Mouse (Mus musculus) neural tube, embryonic 12.5 days (tissue): ENCODE measurements around the gene Adk. TPM values are rescaled to one million over a fixed set of nuclear protein-coding genes. Genes with fewer than 3 reads are reported as not detected.
A peak's percentile ranks its signal among the peaks of the same experiment; 100 is the strongest.

ENCODE experiments used
- ATAC-seq: fragments of 200-750 bp; cut with Nextera tagmentation; 2 replicates; pipeline ENCODE4 v1.8.0; 2017; ENCODE audit warnings: low read depth, mild to moderate bottlenecking, moderate TSS enrichment, moderate library complexity; ENCODE audit not compliant: low FRiP score
- H3K27ac ChIP-seq: fragments of 300-500 bp; sonication (generic); 2 replicates; pipeline ENCODE4 v1.5.1; 2016
- H3K27me3 ChIP-seq: fragments of 300-500 bp; sonication (generic); replicated peaks from 2 replicates; pipeline ENCODE4 v1.6.1; 2016; ENCODE audit warnings: mild to moderate bottlenecking
- H3K36me3 ChIP-seq: fragments of 300-500 bp; sonication (generic); 2 replicates; pipeline ENCODE4 v1.6.1; 2016; ENCODE audit warnings: mild to moderate bottlenecking
- H3K4me1 ChIP-seq: fragments of 300-500 bp; sonication (generic); 2 replicates; pipeline ENCODE4 v1.6.1; 2016
- H3K4me2 ChIP-seq: fragments of 300-500 bp; sonication (generic); replicated peaks from 2 replicates; pipeline ENCODE4 v1.6.1; 2016; ENCODE audit warnings: mild to moderate bottlenecking
- H3K4me3 ChIP-seq: fragments of 300-500 bp; sonication (generic); 2 replicates; pipeline ENCODE4 v1.5.1; 2016
- H3K9ac ChIP-seq: fragments of 300-500 bp; sonication (generic); 2 replicates; pipeline ENCODE4 v1.6.1; 2016; ENCODE audit warnings: mild to moderate bottlenecking
- H3K9me3 ChIP-seq: fragments of 300-500 bp; sonication (generic); 2 replicates; pipeline ENCODE4 v1.6.1; 2016; ENCODE audit warnings: mild to moderate bottlenecking
- WGBS: fragments of 180-500 bp; shearing (Covaris S2); methylation state at CpG from one replicate; pipeline ENCODE4 v1.1.7; 2016; 5-methylcytosine and 5-hydroxymethylcytosine counted together
- polyA plus RNA-seq: library from polyadenylated mRNA; unstranded; fragments of >200 nt; fragmentation: Nextera tagmentation; extraction: Ambion mirVana; gene quantifications from 2 replicates; pipeline ENCODE4 v1.2.1, GENCODE M21; 2016

Gene Adk
- polyA plus RNA-seq, 1 experiment from 2014 or later = 68.1 TPM

GRCm38 (mm10) chr14:21344896-21345295 lies 292.5 kb downstream of the Adk start:
- H3K27ac ChIP-seq = no peak overlapping the region
- H3K27me3 ChIP-seq = no peaks in the 10 kb centered on the region
- H3K4me1 ChIP-seq = no peaks in the 10 kb centered on the region
- no peak overlapping the region for H3K4me2 ChIP-seq
- H3K9me3 ChIP-seq = no peaks in the 10 kb centered on the region
- ATAC-seq = no peak
- no peaks in the 10 kb centered on the region for H3K36me3 ChIP-seq
- WGBS = 92% methylated on average over 6 of the region's 6 CpGs
- no peak overlapping the region for H3K4me3 ChIP-seq
- no peak overlapping the region for H3K9ac ChIP-seq

- no peak overlapping the region for H3K4me2 ChIP-seq
- no peaks in the 10 kb centered on the region for H3K9me3 ChIP-seq
- ATAC-seq = no peak
- no peaks in the 10 kb centered on the region for H3K36me3 ChIP-seq
- H3K4me3 ChIP-seq = no peak overlapping the region
- no peak overlapping the region for H3K27ac ChIP-seq
- H3K9ac ChIP-seq = no peak overlapping the region
- 69% methylated on average over 6 of the region's 6 CpGs for WGBS
- no peaks in the 10 kb centered on the region for H3K27me3 ChIP-seq
- no peaks in the 10 kb centered on the region for H3K4me1 ChIP-seq
These were observed 296.4 kb downstream of the Adk start for GRCm38 (mm10) chr14:21348611-21349260.

- 90% methylated on average over 2 of the region's 2 CpGs for WGBS
- Histone ChIP-seq H3K27ac (no peak overlapping the region), H3K4me3 (no peak overlapping the region), H3K36me3 (no peaks in the 10 kb centered on the region), H3K4me2 (no peak overlapping the region), H3K9ac (no peak overlapping the region), H3K27me3 (no peaks in the 10 kb centered on the region), H3K4me1 (no peaks in the 10 kb centered on the region), H3K9me3 (no peaks in the 10 kb centered on the region)
- no peak for ATAC-seq
These were observed 299.3 kb downstream of the Adk start for GRCm38 (mm10) chr14:21351646-21352045.

GRCm38 (mm10) chr14:21356286-21356685 lies 303.9 kb downstream of the Adk start:
- no peak for ATAC-seq
- no peak overlapping the region for H3K4me3 ChIP-seq
- no peaks in the 10 kb centered on the region for H3K4me1 ChIP-seq
- no peak overlapping the region for H3K27ac ChIP-seq
- no peak overlapping the region for H3K9ac ChIP-seq
- H3K36me3 ChIP-seq = no peaks in the 10 kb centered on the region
- H3K27me3 ChIP-seq = no peaks in the 10 kb centered on the region
- 74% methylated on average over 1 of the region's 1 CpGs for WGBS
- H3K4me2 ChIP-seq = no peak overlapping the region
- H3K9me3 ChIP-seq = no peaks in the 10 kb centered on the region

GRCm38 (mm10) chr14:21359207-21359895 lies 307.0 kb downstream of the Adk start:
- no peak overlapping the region for H3K4me3 ChIP-seq
- no peak for ATAC-seq
- WGBS = 70% methylated on average over 10 of the region's 10 CpGs

GRCm38 (mm10) chr14:21359896-21360525 lies 307.6 kb downstream of the Adk start:
- no peaks in the 10 kb centered on the region for H3K4me1 ChIP-seq
- no peak overlapping the region for H3K9ac ChIP-seq
- WGBS = 96% methylated on average over 8 of the region's 12 CpGs
- H3K27ac ChIP-seq = no peak overlapping the region
- H3K4me2 ChIP-seq = no peak overlapping the region
- H3K4me3 ChIP-seq = no peak overlapping the region
- no peaks in the 10 kb centered on the region for H3K9me3 ChIP-seq
- no peaks in the 10 kb centered on the region for H3K36me3 ChIP-seq
- no peak for ATAC-seq
- H3K27me3 ChIP-seq = no peaks in the 10 kb centered on the region

More at GRCm38 (mm10) chr14:21359207-21359895, 307.0 kb downstream of the Adk start:
- no peaks in the 10 kb centered on the region for H3K9me3 ChIP-seq
- no peak overlapping the region for H3K9ac ChIP-seq
- H3K4me1 ChIP-seq = no peaks in the 10 kb centered on the region
- no peaks in the 10 kb centered on the region for H3K36me3 ChIP-seq
- no peaks in the 10 kb centered on the region for H3K27me3 ChIP-seq
- no peak overlapping the region for H3K4me2 ChIP-seq
- no peak overlapping the region for H3K27ac ChIP-seq

GRCm38 (mm10) chr14:21367095-21367494 lies 314.7 kb downstream of the Adk start:
- Histone ChIP-seq H3K36me3 (no peaks in the 10 kb centered on the region), H3K4me2 (no peak overlapping the region), H3K4me3 (no peak overlapping the region), H3K27ac (no peak overlapping the region), H3K9ac (no peak overlapping the region), H3K27me3 (no peaks in the 10 kb centered on the region), H3K9me3 (0 out of 2 replicates have a peak, but pooled peaks cover 4% of the 10 kb centered on the region), H3K4me1 (peaks cover 8% of the 10 kb centered on the region; the same call in 1 of the 2 replicates)
- WGBS = 94% methylated on average over 2 of the region's 2 CpGs
- no peak for ATAC-seq

GRCm38 (mm10) chr14:21368622-21369021 lies 316.2 kb downstream of the Adk start:
- Histone ChIP-seq H3K27ac (peak overlapping the region; percentile 26; the same call in 1 of the 2 replicates), H3K27me3 (no peaks in the 10 kb centered on the region), H3K9me3 (0 out of 2 replicates have a peak, but pooled peaks cover 4% of the 10 kb centered on the region), H3K36me3 (no peaks in the 10 kb centered on the region), H3K9ac (no peak overlapping the region), H3K4me2 (no peak overlapping the region), H3K4me1 (peaks cover 8% of the 10 kb centered on the region; the same call in 1 of the 2 replicates), H3K4me3 (no peak overlapping the region)
- 32% methylated on average over 2 of the region's 2 CpGs for WGBS
- ATAC-seq = peak; percentile 66

- H3K9ac ChIP-seq = no peak overlapping the region
These were observed 316.8 kb downstream of the Adk start for GRCm38 (mm10) chr14:21369127-21369526.

GRCm38 (mm10) chr14:21371946-21372345 lies 319.6 kb downstream of the Adk start:
- Histone ChIP-seq H3K27ac (no peak overlapping the region), H3K4me2 (no peak overlapping the region), H3K9me3 (no peaks in the 10 kb centered on the region), H3K4me1 (peaks cover 8% of the 10 kb centered on the region; the same call in 1 of the 2 replicates), H3K27me3 (no peaks in the 10 kb centered on the region), H3K9ac (no peak overlapping the region), H3K4me3 (no peak overlapping the region), H3K36me3 (no peaks in the 10 kb centered on the region)
- 75% methylated on average over 2 of the region's 2 CpGs for WGBS
- no peak for ATAC-seq

More at GRCm38 (mm10) chr14:21369127-21369526, 316.8 kb downstream of the Adk start:
- peak; percentile 97 for ATAC-seq
- H3K4me2 ChIP-seq = peak overlapping the region; percentile 6
- peaks cover 8% of the 10 kb centered on the region; the same call in 1 of the 2 replicates for H3K4me1 ChIP-seq
- no peak overlapping the region for H3K4me3 ChIP-seq
- H3K9me3 ChIP-seq = 0 out of 2 replicates have a peak, but pooled peaks cover 4% of the 10 kb centered on the region
- no peak overlapping the region; the same call in 1 of the 2 replicates for H3K27ac ChIP-seq
- H3K36me3 ChIP-seq = no peaks in the 10 kb centered on the region
- 7% methylated on average over 5 of the region's 5 CpGs for WGBS
- H3K27me3 ChIP-seq = no peaks in the 10 kb centered on the region

- 86% methylated on average over 5 of the region's 5 CpGs for WGBS
- H3K9me3 ChIP-seq = no peaks in the 10 kb centered on the region
These were observed 320.3 kb downstream of the Adk start for GRCm38 (mm10) chr14:21372689-21373088.

More at GRCm38 (mm10) chr14:21372689-21373088, 320.3 kb downstream of the Adk start:
- Histone ChIP-seq H3K27me3 (no peaks in the 10 kb centered on the region), H3K9ac (no peak overlapping the region), H3K36me3 (no peaks in the 10 kb centered on the region), H3K27ac (no peak overlapping the region), H3K4me2 (no peak overlapping the region), H3K4me1 (peaks cover 8% of the 10 kb centered on the region; the same call in 1 of the 2 replicates), H3K4me3 (no peak overlapping the region)
- ATAC-seq = no peak
